Mouse (Mus musculus) forebrain, embryonic 12.5 days (tissue): ENCODE data around the gene Wtap. TPM values are rescaled to one million over a fixed set of nuclear protein-coding genes. Genes with fewer than 3 reads are reported as not detected.
"Not testable (repeated sequence)": the region's sequence is repeated elsewhere in the genome, so short reads cannot be mapped to it uniquely, and the experiment has no call there.

ENCODE experiments used
- ATAC-seq: fragments of 200-750 bp; cut with Nextera tagmentation; 2 replicates; pipeline ENCODE4 v1.8.0; 2017; ENCODE audit warnings: moderate TSS enrichment; ENCODE audit not compliant: low FRiP score
- H3K27ac ChIP-seq: fragments of 300-500 bp; sonication (generic); 2 replicates; pipeline ENCODE4 v1.5.1; 2016; ENCODE audit warnings: mild to moderate bottlenecking
- H3K27me3 ChIP-seq: fragments of 300-500 bp; sonication (generic); 2 replicates; pipeline ENCODE4 v1.6.1; 2016; ENCODE audit warnings: mild to moderate bottlenecking
- H3K36me3 ChIP-seq: fragments of 300-500 bp; sonication (generic); replicated peaks from 2 replicates; pipeline ENCODE4 v1.6.1; 2016; ENCODE audit warnings: mild to moderate bottlenecking
- H3K4me1 ChIP-seq: fragments of 300-500 bp; sonication (generic); 2 replicates; pipeline ENCODE4 v1.6.1; 2016
- H3K4me2 ChIP-seq: fragments of 300-500 bp; sonication (generic); 2 replicates; pipeline ENCODE4 v1.6.1; 2016; ENCODE audit warnings: mild to moderate bottlenecking, moderate library complexity
- H3K4me3 ChIP-seq: fragments of 300-500 bp; sonication (generic); replicated peaks from 2 replicates; pipeline ENCODE4 v1.5.1; 2016; ENCODE audit warnings: mild to moderate bottlenecking
- H3K9ac ChIP-seq: fragments of 300-500 bp; sonication (generic); 2 replicates; pipeline ENCODE4 v1.6.1; 2016; ENCODE audit warnings: mild to moderate bottlenecking
- H3K9me3 ChIP-seq: fragments of 300-500 bp; sonication (generic); 2 replicates; pipeline ENCODE4 v1.6.1; 2016
- WGBS: fragments of 180-500 bp; shearing (Covaris S2); methylation state at CpG from one replicate; pipeline ENCODE4 v1.1.7; 2016; 5-methylcytosine and 5-hydroxymethylcytosine counted together
- polyA plus RNA-seq: library from polyadenylated mRNA; unstranded; fragments of >200 nt; fragmentation: Nextera tagmentation; extraction: Ambion mirVana; gene quantifications from 2 replicates; pipeline ENCODE4 v1.2.1, GENCODE M21; 2016

The Wtap gene
- polyA plus RNA-seq, 1 experiment from 2014 or later = 87.7 TPM

DNA sequence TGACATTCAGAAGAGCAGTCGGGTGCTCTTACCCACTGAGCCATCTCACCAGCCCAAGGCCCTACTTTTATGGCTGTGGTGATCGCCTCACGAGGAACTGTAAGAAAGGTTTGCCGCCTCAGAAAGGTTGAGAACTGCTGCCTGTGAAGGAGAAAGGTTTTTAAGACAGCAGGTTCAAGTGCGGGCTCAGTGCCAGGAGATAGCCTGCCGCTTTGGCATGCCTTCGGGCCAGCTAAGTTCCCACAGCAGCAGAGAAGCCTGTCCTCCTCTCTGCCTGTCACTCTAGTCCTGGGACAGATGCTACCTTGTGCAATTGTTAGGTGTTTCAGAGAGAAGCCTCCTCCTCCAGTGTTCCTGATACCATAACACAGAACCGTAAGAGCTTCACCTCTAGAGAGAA, 37.3 kb downstream of the Wtap start:
- H3K27ac ChIP-seq = no peak overlapping the region
- H3K36me3 ChIP-seq = peaks cover 40% of the 10 kb centered on the region
- WGBS = 95% methylated on average over 8 of the region's 8 CpGs

DNA sequence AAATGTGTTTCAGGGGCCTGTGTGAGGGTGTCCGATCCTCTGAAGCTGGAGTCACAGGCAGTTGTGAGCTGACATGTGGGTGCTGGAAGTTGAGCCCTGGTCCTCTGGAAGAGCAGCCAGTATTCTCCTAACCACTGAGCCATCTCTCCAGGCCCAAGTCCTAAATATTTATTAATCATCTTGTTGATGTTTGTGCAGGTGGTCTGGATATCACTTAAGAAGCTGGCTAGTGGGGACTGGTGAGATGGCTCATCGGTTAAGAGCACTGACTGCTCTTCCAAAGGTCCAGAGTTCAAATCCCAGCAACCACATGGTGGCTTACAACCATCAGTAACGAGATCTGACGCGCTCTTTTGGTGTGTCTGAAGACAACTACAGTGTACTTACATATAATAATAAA, 44.3 kb downstream of the Wtap start:
- no peaks in the 10 kb centered on the region for H3K27me3 ChIP-seq
- WGBS = 96% methylated on average over 5 of the region's 5 CpGs

More for the DNA sequence above, 37.3 kb downstream of the Wtap start:
- ATAC-seq = no peak
- Histone ChIP-seq H3K9me3 (no peaks in the 10 kb centered on the region), H3K27me3 (no peaks in the 10 kb centered on the region), H3K4me3 (no peak overlapping the region), H3K4me2 (no peak overlapping the region), H3K9ac (no peak overlapping the region), H3K4me1 (peaks cover 23% of the 10 kb centered on the region)

DNA sequence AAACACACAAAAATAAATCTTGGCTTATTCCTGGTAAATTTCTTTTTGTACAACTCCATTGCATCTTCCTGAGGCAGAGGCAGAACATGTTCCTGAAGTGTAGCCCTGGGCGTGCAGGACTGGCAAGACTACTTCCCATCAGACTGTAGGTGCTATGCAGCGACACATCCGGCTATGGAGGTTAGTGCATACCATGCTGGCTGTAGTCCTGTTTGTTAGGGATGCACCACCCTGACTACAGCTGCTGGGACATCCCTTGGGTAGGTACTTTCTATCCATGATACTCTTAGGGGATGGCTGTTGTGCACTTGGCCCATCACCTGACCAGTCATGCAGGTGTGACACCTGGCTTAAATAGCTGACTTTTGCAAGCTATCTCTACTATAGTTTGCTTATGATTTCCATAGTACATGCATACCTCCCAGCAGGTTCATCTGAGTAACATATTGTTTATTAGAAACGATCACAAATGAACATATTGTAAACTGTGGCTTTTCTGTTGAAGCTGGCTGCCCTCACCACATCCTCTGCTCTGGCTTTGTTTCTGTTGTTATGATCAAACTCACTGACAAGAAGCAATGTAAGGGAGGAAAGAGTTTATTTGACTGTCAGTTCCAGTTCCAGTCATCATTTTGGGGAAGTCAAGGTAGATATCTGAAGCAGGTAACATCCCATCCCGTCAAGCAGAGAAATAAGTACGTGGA, 51.4 kb downstream of the Wtap start:
- H3K9ac ChIP-seq = no peak overlapping the region
- H3K27ac ChIP-seq = no peak overlapping the region
- H3K27me3 ChIP-seq = peaks cover 4% of the 10 kb centered on the region; the same call in 1 of the 2 replicates
- H3K4me2 ChIP-seq = no peak overlapping the region
- peaks cover 15% of the 10 kb centered on the region for H3K4me1 ChIP-seq
- peaks cover 44% of the 10 kb centered on the region for H3K36me3 ChIP-seq
- H3K9me3 ChIP-seq = no peaks in the 10 kb centered on the region
- no peak for ATAC-seq
- 92% methylated on average over 6 of the region's 6 CpGs for WGBS
- no peak overlapping the region for H3K4me3 ChIP-seq

More for the DNA sequence above, 44.3 kb downstream of the Wtap start:
- H3K27ac ChIP-seq = no peak overlapping the region
- H3K9ac ChIP-seq = no peak overlapping the region
- no peaks in the 10 kb centered on the region for H3K4me1 ChIP-seq
- peaks cover 72% of the 10 kb centered on the region for H3K36me3 ChIP-seq
- H3K4me2 ChIP-seq = no peak overlapping the region
- no peaks in the 10 kb centered on the region for H3K9me3 ChIP-seq
- no peak for ATAC-seq
- H3K4me3 ChIP-seq = no peak overlapping the region

DNA sequence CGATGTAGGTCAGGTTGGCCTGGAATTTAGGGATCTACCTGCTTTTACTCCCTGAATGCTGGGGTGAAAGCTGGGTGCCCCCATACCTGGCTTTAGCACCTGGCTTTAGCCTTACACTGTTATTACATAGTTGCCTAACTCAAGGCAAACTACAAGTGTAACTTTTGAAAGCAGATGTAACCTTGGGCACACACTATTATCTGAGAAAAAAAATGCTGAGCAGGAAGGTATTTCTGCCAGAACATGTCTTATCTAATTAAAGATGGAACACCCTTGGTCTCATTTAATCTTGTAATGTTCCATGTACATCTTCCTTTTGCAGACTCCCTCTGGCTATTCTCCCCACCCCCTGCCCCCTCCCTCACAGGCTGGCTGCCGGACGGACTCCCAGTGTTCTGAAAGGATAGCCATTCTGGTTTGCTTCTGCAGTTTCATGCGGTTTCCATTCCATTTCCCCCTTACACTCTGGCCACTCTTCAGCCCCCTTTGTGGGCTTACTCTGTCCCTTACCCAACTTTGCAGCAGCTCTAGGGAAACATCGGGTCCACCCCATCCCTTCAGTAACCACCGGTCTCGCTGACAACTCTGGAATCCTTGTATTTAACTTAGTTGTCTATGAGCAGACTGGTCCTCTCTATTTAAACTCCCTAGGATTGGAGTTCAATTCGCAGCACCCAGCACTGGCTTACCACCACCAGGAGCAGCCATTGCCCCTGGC, 52.3 kb downstream of the Wtap start:
- H3K4me1 ChIP-seq = peaks cover 17% of the 10 kb centered on the region
- H3K9ac ChIP-seq = no peak overlapping the region
- no peak overlapping the region for H3K27ac ChIP-seq
- H3K4me2 ChIP-seq = no peak overlapping the region
- peaks cover 39% of the 10 kb centered on the region for H3K36me3 ChIP-seq
- no peaks in the 10 kb centered on the region for H3K9me3 ChIP-seq
- H3K4me3 ChIP-seq = no peak overlapping the region
- 81% methylated on average over 8 of the region's 8 CpGs for WGBS
- peaks cover 4% of the 10 kb centered on the region; the same call in 1 of the 2 replicates for H3K27me3 ChIP-seq
- ATAC-seq = no peak

DNA sequence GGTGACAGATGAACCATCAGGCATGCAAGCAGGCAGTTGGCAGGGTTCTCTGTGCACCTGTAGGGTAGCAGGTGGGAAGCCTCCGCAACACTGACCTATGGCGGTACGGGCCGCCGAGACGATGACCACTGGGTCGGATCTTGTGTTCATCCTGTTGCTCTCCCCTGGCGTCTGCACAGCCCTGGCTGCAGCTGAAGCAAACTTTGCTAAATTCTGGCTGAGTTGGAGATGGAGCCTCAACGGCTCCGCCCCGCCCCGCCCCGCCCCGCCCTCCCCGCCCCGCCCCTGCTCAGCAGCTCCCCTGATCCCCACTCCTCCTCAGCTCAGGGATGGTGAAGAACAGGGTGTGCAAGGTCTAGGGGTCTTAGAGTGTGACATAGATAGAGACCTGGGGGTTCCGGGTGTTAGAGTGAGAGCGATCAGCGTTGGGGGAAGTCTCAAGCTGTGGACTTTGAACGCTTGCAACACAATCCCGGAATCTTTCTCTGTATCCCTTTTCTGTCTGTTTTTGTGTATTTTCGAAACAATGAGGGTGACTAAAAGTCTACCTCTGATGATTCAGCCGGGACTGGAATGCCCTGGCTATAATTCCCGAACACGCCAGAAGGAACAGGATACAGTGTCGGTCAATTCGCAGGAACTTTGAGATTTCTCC, 53.7 kb downstream of the Wtap start, which contains the start of gene Acat3:
Gene Acat3 (minus strand): TSS at position 450 of the 655 bp plus-strand sequence.
- ATAC-seq = peak; percentile 44; the same call in 1 of the 2 replicates
- Histone ChIP-seq H3K9me3 (no peaks in the 10 kb centered on the region), H3K27ac (no peak within 1 kb of the TSS), H3K27me3 (peaks cover 4% of the 10 kb centered on the region; the same call in 1 of the 2 replicates), H3K36me3 (peaks cover 27% of the 10 kb centered on the region), H3K4me1 (peaks cover 17% of the 10 kb centered on the region), H3K4me3 (peak within 1 kb of the TSS; percentile 28), H3K9ac (0 out of 2 replicates have a peak within 1 kb of the TSS, but pooled peaks have one; percentile 38), H3K4me2 (peak within 1 kb of the TSS; percentile 50)
- WGBS = 17% methylated on average over 27 of the region's 27 CpGs

DNA sequence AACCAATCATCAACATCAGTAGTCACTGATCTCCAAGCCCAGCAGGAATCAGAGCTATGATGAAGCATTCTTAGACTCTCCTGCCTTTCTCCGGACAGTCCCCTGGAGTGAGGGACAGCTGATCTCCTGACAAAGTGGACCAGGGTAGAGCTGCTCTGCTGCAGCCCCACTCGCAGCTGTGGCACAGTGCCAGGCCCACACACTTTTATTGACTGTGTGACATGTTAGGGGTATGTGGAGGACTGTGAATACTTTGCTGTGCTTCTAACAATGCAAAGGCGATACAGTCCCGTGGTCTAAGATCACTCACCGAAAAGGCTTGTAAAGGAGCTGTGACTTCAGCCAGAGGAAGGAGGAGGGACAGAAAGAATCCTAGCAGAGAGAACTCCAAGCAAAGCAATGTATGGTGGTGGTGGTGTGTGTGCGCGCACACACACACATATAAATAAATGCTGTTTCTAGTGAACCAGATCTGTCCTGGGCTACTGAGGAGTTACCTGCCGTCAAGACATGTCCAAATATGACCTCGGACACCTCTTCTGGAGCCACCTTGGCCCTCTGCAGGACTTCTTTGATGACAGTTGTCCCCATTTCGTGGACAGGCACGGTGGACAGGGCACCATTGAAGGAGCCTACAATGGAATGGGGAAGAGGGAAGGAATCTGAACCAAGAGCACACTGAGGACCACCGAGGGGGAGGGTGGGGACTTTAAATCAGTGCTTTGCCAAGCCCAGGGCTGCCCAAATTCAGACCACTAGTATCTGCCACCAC, 54.4 kb downstream of the Wtap start:
- H3K27me3 ChIP-seq, H3K27ac ChIP-seq, H3K9me3 ChIP-seq, H3K9ac ChIP-seq: not testable (repeated sequence)
- H3K4me2 ChIP-seq = peak overlapping the region; percentile 50
- peaks cover 20% of the 10 kb centered on the region for H3K36me3 ChIP-seq
- peaks cover 17% of the 10 kb centered on the region for H3K4me1 ChIP-seq
- ATAC-seq = peak; percentile 40; the same call in 1 of the 2 replicates
- WGBS = 33% methylated on average over 2 of the region's 12 CpGs
- H3K4me3 ChIP-seq = peak overlapping the region; percentile 28; the same call in 1 of the 2 replicates

DNA sequence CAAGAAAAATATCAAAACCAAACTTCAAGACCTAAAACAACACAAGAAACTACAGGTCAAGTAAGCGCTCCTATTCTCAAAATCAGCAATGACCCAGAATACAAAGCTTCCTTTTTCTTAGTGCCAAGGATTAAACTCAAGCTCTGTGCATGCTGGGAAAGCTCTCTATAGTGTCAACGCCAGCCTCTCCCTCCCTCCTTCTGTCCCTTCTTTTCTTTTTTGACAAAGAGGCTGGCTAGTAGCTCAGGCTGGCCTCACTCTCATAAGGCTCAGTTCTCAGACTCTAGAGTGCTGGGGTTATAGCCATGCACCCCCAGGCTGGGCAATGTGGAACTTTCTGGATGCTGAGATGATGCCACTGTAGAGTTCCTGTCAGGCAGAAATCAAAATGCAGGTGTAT, 55.9 kb downstream of the Wtap start:
- 8% methylated on average over 2 of the region's 2 CpGs for WGBS
- Histone ChIP-seq H3K9ac (no peak overlapping the region), H3K9me3 (no peaks in the 10 kb centered on the region), H3K27me3 (peaks cover 4% of the 10 kb centered on the region; the same call in 1 of the 2 replicates), H3K36me3 (peaks cover 8% of the 10 kb centered on the region), H3K4me3 (no peak overlapping the region), H3K4me2 (no peak overlapping the region), H3K4me1 (peaks cover 17% of the 10 kb centered on the region), H3K27ac (no peak overlapping the region)
- ATAC-seq = no peak

DNA sequence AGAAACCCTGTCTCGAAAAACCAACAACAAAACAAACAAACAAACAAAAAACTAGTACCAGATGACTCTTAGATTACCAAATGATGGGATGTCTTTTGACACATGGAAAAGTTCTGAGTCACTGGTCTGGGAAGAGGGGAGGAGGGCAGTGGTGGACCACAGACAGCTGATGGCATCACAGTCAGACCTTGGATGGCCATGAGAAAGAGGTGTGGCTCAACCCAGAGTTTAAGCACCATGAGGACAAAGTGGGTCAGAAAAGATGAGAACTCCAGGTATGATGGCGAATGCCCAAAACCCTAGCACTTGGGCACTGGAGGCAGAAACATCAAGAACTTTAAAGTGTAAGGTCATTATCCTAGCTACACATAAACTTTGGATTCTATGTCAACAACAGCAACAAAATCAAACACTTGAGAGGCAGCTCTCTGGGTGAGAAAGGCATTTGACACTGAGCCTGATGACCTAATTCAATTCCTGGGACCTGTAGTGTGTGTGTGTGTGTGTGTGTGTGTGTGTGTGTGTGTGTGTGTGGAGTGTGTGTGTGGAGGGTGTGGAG, 56.5 kb downstream of the Wtap start:
- H3K4me2 ChIP-seq = no peak overlapping the region
- H3K4me1 ChIP-seq = peaks cover 17% of the 10 kb centered on the region
- H3K27me3 ChIP-seq = peaks cover 4% of the 10 kb centered on the region; the same call in 1 of the 2 replicates
- no peak overlapping the region for H3K27ac ChIP-seq
- WGBS = 87% methylated on average over 2 of the region's 2 CpGs
- H3K4me3 ChIP-seq = no peak overlapping the region
- peaks cover 3% of the 10 kb centered on the region for H3K36me3 ChIP-seq
- H3K9ac ChIP-seq = no peak overlapping the region
- ATAC-seq = no peak
- no peaks in the 10 kb centered on the region for H3K9me3 ChIP-seq

DNA sequence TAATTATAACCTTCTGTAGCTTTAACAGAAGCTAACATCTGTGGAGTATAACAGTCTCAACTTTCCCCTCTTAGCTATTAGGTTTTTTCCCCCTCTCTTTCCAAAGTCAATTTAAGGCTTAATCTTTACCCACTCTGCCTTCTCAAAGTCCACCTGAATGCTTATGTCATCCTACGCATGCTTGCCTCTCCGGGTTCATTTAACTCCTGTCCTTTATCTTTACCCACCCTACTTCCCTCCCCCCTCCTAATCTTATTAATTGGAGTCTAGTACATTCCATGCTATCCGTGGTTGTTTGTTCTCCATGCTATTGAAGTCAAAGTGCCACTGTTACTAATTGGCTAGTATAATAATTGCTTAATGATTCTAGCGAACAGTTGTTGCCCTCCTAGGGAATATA, 58.2 kb downstream of the Wtap start:
- no peaks in the 10 kb centered on the region for H3K9me3 ChIP-seq
- H3K9ac ChIP-seq = no peak overlapping the region
- no peaks in the 10 kb centered on the region for H3K36me3 ChIP-seq
- H3K27me3 ChIP-seq = no peaks in the 10 kb centered on the region
- no peak overlapping the region for H3K4me2 ChIP-seq
- peaks cover 17% of the 10 kb centered on the region for H3K4me1 ChIP-seq
- H3K27ac ChIP-seq = no peak overlapping the region
- 10% methylated on average over 4 of the region's 4 CpGs for WGBS
- H3K4me3 ChIP-seq = no peak overlapping the region
- no peak for ATAC-seq

DNA sequence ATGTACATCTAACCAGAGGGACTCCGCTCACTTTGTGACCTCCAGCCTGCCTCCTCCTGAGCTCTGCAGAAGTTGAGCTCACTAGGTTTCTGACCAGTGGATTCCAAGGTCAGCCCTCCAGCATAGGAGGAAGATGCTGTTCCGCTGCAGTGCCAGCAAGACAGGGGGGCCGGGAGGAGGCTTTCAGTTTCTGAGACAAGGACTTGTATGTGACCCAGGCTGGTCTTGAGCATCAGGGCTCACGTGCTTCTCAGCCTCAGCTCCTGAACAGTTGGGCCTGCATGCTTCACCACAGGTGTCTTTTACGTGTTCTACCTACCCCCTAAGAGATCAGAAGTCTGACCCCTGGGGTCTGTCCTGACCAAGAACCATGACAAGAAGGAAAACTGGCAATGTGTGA, 62.4 kb downstream of the Wtap start:
- H3K27ac ChIP-seq, H3K4me1 ChIP-seq, H3K4me3 ChIP-seq, ATAC-seq, H3K36me3 ChIP-seq, H3K4me2 ChIP-seq, H3K27me3 ChIP-seq, H3K9ac ChIP-seq, H3K9me3 ChIP-seq: not testable (repeated sequence)
- WGBS = 89% methylated on average over 5 of the region's 5 CpGs

DNA sequence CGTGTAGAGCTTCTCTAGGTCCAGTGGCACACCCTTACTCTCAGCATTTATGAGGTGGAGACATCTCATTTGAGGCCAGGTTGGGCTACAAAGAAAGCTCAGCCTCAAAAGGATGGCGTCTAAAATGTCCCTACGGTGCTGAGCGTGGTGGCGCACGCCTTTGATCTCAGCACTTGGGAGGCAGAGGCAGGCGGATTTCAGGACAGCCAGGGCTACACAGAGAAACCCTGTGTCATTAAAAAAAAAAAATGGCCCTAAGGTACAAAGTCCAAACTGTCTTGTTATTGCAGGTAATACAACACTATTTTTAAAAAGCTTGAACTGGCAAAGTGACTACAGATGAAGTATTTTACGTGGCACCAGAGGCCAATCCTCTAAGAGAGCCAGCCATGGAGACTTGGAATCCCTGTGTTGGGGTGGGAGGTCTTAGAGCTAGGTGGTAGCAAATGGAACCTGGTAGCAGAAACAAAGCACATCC, 68.2 kb downstream of the Wtap start:
- Histone ChIP-seq H3K27me3 (no peaks in the 10 kb centered on the region), H3K9me3 (no peaks in the 10 kb centered on the region), H3K4me2 (no peak overlapping the region), H3K4me3 (no peak overlapping the region), H3K36me3 (peaks cover 62% of the 10 kb centered on the region), H3K27ac (no peak overlapping the region), H3K9ac (no peak overlapping the region), H3K4me1 (no peaks in the 10 kb centered on the region)
- 88% methylated on average over 8 of the region's 8 CpGs for WGBS
- no peak for ATAC-seq
